Mouse (Mus musculus) cerebellum, adult 2 months (tissue): ENCODE measurements around the gene Aass.

Experiments used
- CTCF ChIP-seq: fragments of 200-500 bp; IDR thresholded peaks from 2 replicates; pipeline ENCODE4 v1.5.1; 2011; ENCODE audit warnings: low read depth, mild to moderate bottlenecking, control low read depth, low read length, moderate library complexity, borderline replicate concordance; ENCODE audit not compliant: insufficient read depth
- POLR2A ChIP-seq: fragments of 200-500 bp; IDR thresholded peaks from 2 replicates; pipeline ENCODE4 v1.6.1; 2011; ENCODE audit warnings: low read length, control low read depth, borderline replicate concordance; ENCODE audit not compliant: insufficient read depth

DNA sequence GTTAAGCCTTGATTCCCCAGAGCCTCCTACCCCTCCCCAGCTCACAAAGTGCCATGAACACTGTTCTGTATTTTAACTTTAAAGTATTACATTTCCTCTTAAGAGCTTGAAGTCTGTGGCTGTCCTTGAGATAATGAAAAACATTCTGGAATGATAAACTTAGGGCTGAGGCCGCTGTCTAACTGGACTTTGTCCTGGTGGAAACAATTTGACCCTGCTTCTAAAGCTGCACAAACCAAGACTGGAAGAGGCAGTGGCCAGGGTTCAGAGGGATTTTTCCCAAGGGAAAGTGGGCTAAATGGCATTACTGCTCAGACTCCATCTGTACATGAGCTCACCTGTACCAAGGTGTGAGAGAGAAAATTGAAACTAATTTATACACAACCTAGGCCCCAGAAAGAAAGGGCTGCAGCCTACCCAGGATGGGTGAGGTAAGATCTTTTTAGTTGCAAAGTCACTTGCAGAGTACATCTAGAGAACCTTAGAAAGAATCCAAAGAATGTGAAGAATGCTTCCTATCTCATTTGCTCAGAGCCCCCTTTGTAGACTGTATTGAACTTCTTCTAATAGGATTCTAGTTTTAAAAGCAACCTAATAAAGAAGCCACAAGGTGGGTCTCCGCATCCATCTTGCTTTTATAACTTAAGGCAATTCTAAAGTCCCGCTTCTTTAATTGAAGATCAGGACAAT, 52.6 kb downstream of the Aass start:
- no peak for TF ChIP-seq CTCF
- TF ChIP-seq POLR2A = no peak
